Mouse (Mus musculus): ENCODE measurements around the gene Ap1b1. TPM values are rescaled to one million over a fixed set of nuclear protein-coding genes. Genes with fewer than 3 reads are reported as not detected.

The Ap1b1 gene
- total RNA-seq, 2 experiments from 2014 or later: 54.3 to 73.9 TPM

- DNase-seq (ENCODE audit: low spot score in 2 of 2): no peak
Measured at GRCm38 (mm10) chr11:5032706-5033105, 46.1 kb downstream of the Ap1b1 start.

- DNase-seq (ENCODE audit: low spot score in 2 of 2): peak; percentile 56 to 61
Measured at GRCm38 (mm10) chr11:5033136-5033535, 46.5 kb downstream of the Ap1b1 start.

- DNase-seq (ENCODE audit: low spot score in 2 of 2): no peak
Measured at GRCm38 (mm10) chr11:5035421-5035820, 48.8 kb downstream of the Ap1b1 start.

GRCm38 (mm10) chr11:5037146-5037854, 50.7 kb downstream of the Ap1b1 start:
- peak; percentile 52 to 53 for DNase-seq (ENCODE audit: low spot score in 2 of 2)

- DNase-seq (ENCODE audit: low spot score in 2 of 2): no peak
Measured at GRCm38 (mm10) chr11:5040585-5040984, 54.0 kb downstream of the Ap1b1 start.

- no peak for DNase-seq (ENCODE audit: low spot score in 2 of 2)
Measured at GRCm38 (mm10) chr11:5041144-5041780, 54.6 kb downstream of the Ap1b1 start.

- DNase-seq (ENCODE audit: low spot score in 2 of 2): no peak
Measured at GRCm38 (mm10) chr11:5042645-5043381, 56.2 kb downstream of the Ap1b1 start.

GRCm38 (mm10) chr11:5046321-5046926, 59.8 kb downstream of the Ap1b1 start:
- DNase-seq (ENCODE audit: low spot score in 2 of 2): no peak

GRCm38 (mm10) chr11:5051629-5052028, 65.0 kb downstream of the Ap1b1 start:
- no peak for DNase-seq (ENCODE audit: low spot score in 2 of 2)

- no peak for DNase-seq (ENCODE audit: low spot score in 2 of 2)
Measured at GRCm38 (mm10) chr11:5052200-5052854, 65.7 kb downstream of the Ap1b1 start.

GRCm38 (mm10) chr11:5054151-5054550, 67.5 kb downstream of the Ap1b1 start:
- DNase-seq (ENCODE audit: low spot score in 2 of 2): no peak

GRCm38 (mm10) chr11:5054874-5055273, 68.2 kb downstream of the Ap1b1 start:
- DNase-seq (ENCODE audit: low spot score in 2 of 2): no peak

- DNase-seq (ENCODE audit: low spot score in 2 of 2): no peak
Measured at GRCm38 (mm10) chr11:5055945-5056938, 69.6 kb downstream of the Ap1b1 start.

- no peak for DNase-seq (ENCODE audit: low spot score in 2 of 2)
Measured at GRCm38 (mm10) chr11:5057064-5057463, 70.4 kb downstream of the Ap1b1 start.

- DNase-seq (ENCODE audit: low spot score in 2 of 2): no peak
Measured at GRCm38 (mm10) chr11:5057541-5057855, 70.9 kb downstream of the Ap1b1 start.

GRCm38 (mm10) chr11:5057856-5058641, 71.4 kb downstream of the Ap1b1 start, which contains the start of gene Rasl10a:
Gene Rasl10a (plus strand): TSS chr11:5058128.
- DNase-seq (ENCODE audit: low spot score in 2 of 2): no peak

GRCm38 (mm10) chr11:5058783-5059182, 72.2 kb downstream of the Ap1b1 start:
- DNase-seq (ENCODE audit: low spot score in 2 of 2): no peak

GRCm38 (mm10) chr11:5059230-5059629, 72.6 kb downstream of the Ap1b1 start:
- DNase-seq (ENCODE audit: low spot score in 2 of 2): no peak

- DNase-seq (ENCODE audit: low spot score in 2 of 2): no peak
Measured at GRCm38 (mm10) chr11:5059704-5060156, 73.1 kb downstream of the Ap1b1 start.

Data from adrenal gland, adult 18-20 months (tissue).